Mouse (Mus musculus) large intestine, adult 2 months (tissue): Measurements from ENCODE around the gene Arpc3. TPM values are rescaled to one million over a fixed set of nuclear protein-coding genes. Genes with fewer than 3 reads are reported as not detected.

Experiments
- DNase-seq: peaks from one replicate; pipeline ENCODE4 v3.0.0-alpha.2; 2012; ENCODE audit warnings: low read depth, low spot score
- WGBS: fragments of 180-500 bp; shearing (Covaris S2); methylation state at CpG from one replicate; pipeline ENCODE4 v1.1.7; 2018; 5-methylcytosine and 5-hydroxymethylcytosine counted together
- polyA plus RNA-seq: library from polyadenylated mRNA; depleted of rRNA; stranded (reverse); fragments of >200 nt; gene quantifications from 2 replicates; pipeline ENCODE4 v1.2.3, GENCODE M21; 2012; rRNA removed

Arpc3 gene
- polyA plus RNA-seq: 289 and 295 TPM in 2 replicates

- under 1% methylated on average over 39 of the region's 39 CpGs for WGBS
- peak; percentile 67 for DNase-seq
These were observed at the start of gene Arpc3 for GRCm38 (mm10) chr5:122391786-122392180. Gene Arpc3, plus strand, starts transcription at chr5:122391878.

DNA sequence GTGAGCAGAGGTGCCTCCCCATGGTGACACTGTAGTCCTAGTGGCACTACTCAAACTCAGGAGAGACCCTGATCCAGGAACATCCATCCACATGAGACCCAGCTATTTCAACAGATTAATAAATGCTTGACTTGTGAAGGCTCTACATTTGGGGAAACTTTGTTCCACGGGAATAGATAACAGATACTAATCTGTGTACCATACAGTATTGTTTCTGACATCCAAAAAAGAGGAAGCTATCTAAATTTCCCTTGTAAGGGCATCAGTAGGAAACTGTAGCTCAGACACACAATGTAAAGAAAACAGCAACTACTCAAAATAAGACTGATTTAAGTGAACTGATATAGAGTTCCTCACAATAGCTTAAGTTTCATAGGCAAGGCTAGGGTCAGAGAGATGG lies 48.8 kb upstream of the Arpc3 start:
- DNase-seq: no peak
- 70% methylated on average over 1 of the region's 1 CpGs for WGBS

GRCm38 (mm10) chr5:122343768-122344167 lies 47.9 kb upstream of the Arpc3 start:
- WGBS: 17% methylated on average over 7 of the region's 7 CpGs
- peak; percentile 55 for DNase-seq

- DNase-seq: peak; percentile 80
- 4% methylated on average over 5 of the region's 5 CpGs for WGBS
These were observed 47.4 kb upstream of the Arpc3 start for GRCm38 (mm10) chr5:122344260-122344659.

- 80% methylated on average over 4 of the region's 4 CpGs for WGBS
These were observed 45.9 kb upstream of the Arpc3 start for GRCm38 (mm10) chr5:122345777-122346176.

GRCm38 (mm10) chr5:122353807-122354491 lies 37.7 kb upstream of the Arpc3 start, which contains the start of the genes Rad9b and Vps29:
Gene Rad9b, minus strand, starts transcription at chr5:122354233.
Gene Vps29, plus strand, starts transcription at chr5:122354369.
- DNase-seq: peak; percentile 98
- under 1% methylated on average over 51 of the region's 51 CpGs for WGBS

More at GRCm38 (mm10) chr5:122345777-122346176, 45.9 kb upstream of the Arpc3 start:
- no peak for DNase-seq

- WGBS: under 1% methylated on average over 51 of the region's 57 CpGs
- no peak for DNase-seq
These were observed 37.1 kb upstream of the Arpc3 start for GRCm38 (mm10) chr5:122354492-122355067.

DNA sequence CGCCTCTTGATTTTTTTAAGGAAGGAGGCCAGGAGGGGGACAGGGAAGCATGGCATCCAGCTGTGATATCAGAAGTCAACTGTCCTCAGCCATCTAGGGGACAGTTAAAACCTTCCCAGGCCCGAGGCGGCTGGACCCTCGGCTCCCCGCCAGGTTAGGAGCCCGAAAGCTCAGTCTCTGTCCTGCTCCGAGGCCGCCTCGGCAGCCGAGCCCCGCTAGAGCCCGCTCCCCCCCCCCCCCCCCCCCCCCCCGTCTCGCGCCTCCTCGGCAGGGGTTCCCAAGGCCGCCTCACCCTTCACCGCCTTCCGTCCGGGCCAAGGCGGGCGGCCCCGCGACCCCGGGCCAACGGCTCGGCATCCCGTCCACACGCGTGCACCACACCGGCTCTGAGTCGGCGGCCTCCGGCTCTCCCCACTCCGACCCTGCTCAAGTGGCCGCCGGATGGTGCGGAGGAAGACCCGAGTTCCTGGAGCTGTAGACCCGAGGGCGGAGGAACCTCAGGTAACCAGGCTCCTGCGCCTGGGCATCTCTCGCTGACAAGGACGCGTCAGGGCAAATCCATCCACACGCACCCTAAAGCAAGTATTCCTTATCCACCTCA lies 20.0 kb upstream of the Arpc3 start, which contains the start of gene Gpn3:
Gene Gpn3, plus strand, starts transcription at position 286 of the 601 bp plus-strand sequence.
- under 1% methylated on average over 38 of the region's 46 CpGs for WGBS
- no peak for DNase-seq

- peak; percentile 99 for DNase-seq
- WGBS: under 1% methylated on average over 53 of the region's 53 CpGs
These were observed 19.4 kb upstream of the Arpc3 start, which contains the start of gene Fam216a for GRCm38 (mm10) chr5:122372192-122372769. Gene Fam216a, minus strand, starts transcription at chr5:122372364.

- 4% methylated on average over 5 of the region's 5 CpGs for WGBS
- no peak for DNase-seq
These were observed 18.8 kb upstream of the Arpc3 start for GRCm38 (mm10) chr5:122372878-122373277.

DNA sequence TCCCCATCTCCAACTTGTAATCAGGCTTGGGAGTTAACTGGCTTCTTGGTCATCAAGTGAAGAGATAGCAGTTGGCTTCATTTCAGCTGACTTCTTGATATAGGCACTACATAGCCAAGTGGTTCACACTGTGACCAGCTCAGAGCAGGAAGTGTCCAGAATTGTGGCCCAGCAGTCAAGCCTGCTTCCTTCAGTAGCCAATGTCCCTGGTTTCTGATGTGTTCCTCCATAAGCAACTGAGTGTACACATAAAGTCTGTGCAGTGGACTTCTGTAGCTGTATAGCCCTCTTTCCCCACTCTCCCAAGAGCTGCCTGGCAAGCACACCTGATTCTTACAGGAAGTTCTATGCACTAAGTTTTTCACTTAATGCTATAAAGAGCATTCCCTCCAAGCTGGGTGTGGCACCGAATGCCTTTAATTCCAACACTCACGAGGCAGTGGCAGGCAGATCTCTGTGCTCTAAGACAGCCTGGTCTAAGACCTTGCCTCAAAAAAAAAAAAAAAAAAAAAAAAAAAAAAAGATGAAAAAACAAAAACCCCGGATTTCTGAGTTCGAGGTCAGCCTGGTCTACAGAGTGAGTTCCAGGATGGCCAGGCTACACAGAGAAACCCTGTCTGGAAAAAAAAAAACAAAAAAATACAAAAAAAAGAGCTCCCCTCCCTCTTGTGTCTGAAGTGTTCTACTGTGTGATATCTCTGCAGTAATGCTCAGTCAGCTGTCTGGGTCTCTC lies 14.4 kb upstream of the Arpc3 start:
- DNase-seq: no peak
- WGBS: 76% methylated on average over 4 of the region's 4 CpGs

- WGBS: 93% methylated on average over 12 of the region's 12 CpGs
- no peak for DNase-seq
These were observed 13.5 kb upstream of the Arpc3 start for GRCm38 (mm10) chr5:122378171-122378570.

GRCm38 (mm10) chr5:122379374-122380155 lies 12.1 kb upstream of the Arpc3 start:
- WGBS: 44% methylated on average over 11 of the region's 11 CpGs
- DNase-seq: no peak

GRCm38 (mm10) chr5:122390006-122390405 lies 1.7 kb upstream of the Arpc3 start:
- WGBS: 91% methylated on average over 5 of the region's 5 CpGs

DNA sequence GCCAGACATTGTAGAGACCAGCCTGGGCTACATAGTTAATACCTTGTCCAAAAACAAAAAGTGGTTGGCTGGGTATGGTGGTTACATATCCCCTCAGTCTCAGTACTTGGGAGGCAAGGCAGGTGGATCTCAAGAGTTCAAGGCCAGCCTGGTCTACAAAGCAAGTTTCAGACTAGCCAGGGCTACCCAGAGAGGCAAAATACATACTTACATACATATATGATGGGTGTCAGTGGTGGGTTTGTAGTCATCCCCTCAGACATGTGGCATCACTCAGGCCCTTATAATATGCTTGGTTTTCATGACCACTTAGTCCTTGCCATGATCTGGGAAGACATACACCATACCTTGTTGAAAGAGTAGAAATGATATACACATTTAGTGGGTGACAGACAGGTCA lies 1.0 kb upstream of the Arpc3 start:
- no peak for DNase-seq

More at GRCm38 (mm10) chr5:122390006-122390405, 1.7 kb upstream of the Arpc3 start:
- DNase-seq: no peak

- no peak for DNase-seq
- WGBS: 47% methylated on average over 15 of the region's 16 CpGs
These were observed 396 bp upstream of the Arpc3 start for GRCm38 (mm10) chr5:122391178-122391785.

DNA sequence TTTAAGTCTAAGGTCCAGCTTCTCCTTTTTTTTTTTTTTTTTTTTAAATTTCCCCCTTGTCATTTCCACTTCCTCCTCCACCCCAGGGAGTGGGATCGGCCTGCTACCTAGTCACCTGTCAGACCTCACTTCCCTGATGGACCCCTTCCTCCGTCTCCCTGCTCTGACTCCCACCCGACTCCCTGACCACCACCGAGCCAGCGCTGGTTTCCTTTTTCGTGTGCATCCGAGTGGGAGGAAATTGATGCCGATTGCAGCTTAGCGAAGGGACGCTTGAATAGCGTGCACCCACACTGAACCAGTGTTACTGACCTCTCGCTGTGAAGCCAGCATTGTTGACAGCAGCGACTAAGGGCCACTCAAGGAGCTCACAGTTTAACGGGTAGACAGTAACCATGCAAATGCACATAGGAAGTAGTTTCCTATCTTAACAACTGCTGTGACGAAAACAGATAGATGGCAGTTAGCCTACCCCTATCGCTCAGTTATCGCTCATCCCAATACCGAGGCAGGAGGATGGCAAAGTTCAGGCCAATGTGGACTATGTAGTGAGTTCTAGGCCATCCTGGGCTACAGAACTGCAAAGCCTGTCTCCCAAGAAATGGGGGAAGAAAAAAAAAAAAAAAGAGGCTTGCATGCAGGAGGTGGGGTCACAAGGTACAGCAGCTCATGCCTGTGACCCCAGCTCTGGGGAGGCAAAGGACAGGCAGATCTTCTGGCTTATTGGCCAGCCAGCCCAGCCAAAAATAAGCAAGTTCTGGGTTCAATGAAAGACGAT lies 738 bp downstream of the Arpc3 start:
- WGBS: 5% methylated on average over 19 of the region's 19 CpGs
- no peak for DNase-seq

DNA sequence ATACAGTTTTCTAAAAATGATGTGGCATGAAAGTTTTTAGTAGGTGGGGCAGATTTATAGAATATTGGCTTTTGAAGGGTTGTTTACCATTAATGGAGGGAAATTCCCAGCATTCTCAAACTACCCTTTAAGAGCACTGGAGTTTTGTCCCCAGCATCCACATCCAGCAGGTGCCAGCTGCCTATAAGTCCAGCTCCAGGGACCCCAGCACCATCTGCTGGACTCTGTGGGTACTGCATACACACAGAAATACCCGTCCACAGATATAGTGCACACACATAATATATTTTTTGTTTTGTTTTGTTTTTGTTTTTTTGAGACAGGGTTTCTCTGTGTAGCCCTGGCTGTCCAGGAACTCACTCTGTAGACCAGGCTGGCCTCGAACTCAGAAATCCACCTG lies 2.2 kb downstream of the Arpc3 start:
- 50% methylated on average over 2 of the region's 2 CpGs for WGBS
- DNase-seq: peak; percentile 44
